Mouse (Mus musculus): Measurements from ENCODE around the gene Sgms1. TPM values are rescaled to one million over a fixed set of nuclear protein-coding genes. Genes with fewer than 3 reads are reported as not detected.

Gene Sgms1
- polyA plus RNA-seq, 1 experiment from 2014 or later = 21.5 TPM

DNA sequence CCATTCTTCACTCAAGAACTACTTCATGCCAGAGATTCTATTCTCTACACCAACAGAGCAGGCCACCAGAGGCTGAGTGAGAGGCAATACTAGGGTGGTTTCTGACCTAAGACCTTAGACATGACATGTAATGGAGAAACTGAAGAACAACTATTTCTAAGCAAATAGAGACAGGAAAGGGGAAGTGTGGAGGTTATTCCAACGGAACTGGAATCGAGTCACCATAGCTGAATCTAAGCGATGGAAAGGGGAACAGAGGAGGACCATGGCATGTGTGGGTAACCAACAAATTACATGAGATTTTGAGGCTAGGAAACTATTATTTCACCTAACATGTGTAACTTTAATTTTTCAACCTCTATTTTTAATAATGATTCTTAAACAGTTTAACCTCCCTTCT is 78.5 kb downstream of the Sgms1 start:
- H3K4me1 ChIP-seq = no peaks in the 10 kb centered on the region
- no peak for ATAC-seq (replicated peaks)
- no peaks in the 10 kb centered on the region for H3K36me3 ChIP-seq (replicated peaks)
- H3K4me2 ChIP-seq = no peak overlapping the region
- no peaks in the 10 kb centered on the region for H3K9me3 ChIP-seq
- H3K27me3 ChIP-seq (replicated peaks) = no peaks in the 10 kb centered on the region
- H3K4me3 ChIP-seq = no peak overlapping the region
- no peak overlapping the region for H3K27ac ChIP-seq
- no peak overlapping the region for H3K9ac ChIP-seq
- WGBS = 95% methylated on average over 3 of the region's 3 CpGs

DNA sequence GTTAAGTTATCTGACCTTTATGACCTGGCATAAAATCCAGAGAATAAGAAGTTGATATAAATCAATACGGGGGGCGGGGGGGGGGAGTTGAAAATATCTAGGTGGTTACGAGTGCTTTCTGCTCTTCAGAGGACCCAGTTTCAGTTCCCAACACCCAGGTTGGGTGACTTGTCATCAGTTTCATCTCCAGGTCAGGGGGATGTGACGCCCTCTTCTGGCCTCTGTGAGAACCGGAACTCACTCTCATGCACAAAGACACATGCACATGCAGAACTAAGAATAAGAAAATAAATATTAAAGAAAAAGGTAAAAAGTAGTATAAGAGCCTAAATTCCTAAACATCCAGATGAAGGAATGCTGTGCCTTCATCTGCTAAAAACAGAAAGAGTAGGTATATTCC is 79.0 kb downstream of the Sgms1 start:
- H3K4me1 ChIP-seq = no peaks in the 10 kb centered on the region
- ATAC-seq (replicated peaks) = no peak
- H3K27me3 ChIP-seq (replicated peaks) = no peaks in the 10 kb centered on the region
- H3K4me2 ChIP-seq = no peak overlapping the region
- WGBS = 97% methylated on average over 5 of the region's 5 CpGs
- no peaks in the 10 kb centered on the region for H3K9me3 ChIP-seq
- H3K4me3 ChIP-seq = no peak overlapping the region
- H3K27ac ChIP-seq = no peak overlapping the region
- no peak overlapping the region for H3K9ac ChIP-seq
- H3K36me3 ChIP-seq (replicated peaks) = no peaks in the 10 kb centered on the region

DNA sequence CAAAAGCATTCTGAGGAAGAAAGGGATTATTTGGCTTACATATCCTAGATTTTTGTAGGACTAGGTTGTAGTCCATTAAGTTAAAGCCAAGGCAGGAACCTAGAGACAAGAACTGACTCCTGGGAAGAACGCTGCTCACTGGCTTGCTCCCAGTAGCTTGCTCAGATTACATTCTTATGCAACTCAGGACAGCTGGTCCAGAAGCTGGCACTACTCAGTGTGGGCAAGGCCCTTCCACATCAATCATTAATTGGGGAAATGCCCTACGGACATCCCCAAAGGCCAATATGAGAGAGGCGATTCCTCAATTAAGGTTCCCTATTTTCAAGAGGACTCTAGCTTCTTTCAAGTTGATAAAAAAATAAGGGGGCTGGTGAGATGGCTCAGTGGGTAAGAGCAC is 80.2 kb downstream of the Sgms1 start:
- no peaks in the 10 kb centered on the region for H3K27me3 ChIP-seq (replicated peaks)
- no peak for ATAC-seq (replicated peaks)
- WGBS = 91% methylated on average over 3 of the region's 3 CpGs
- H3K36me3 ChIP-seq (replicated peaks) = no peaks in the 10 kb centered on the region
- H3K4me2 ChIP-seq = no peak overlapping the region
- no peaks in the 10 kb centered on the region for H3K9me3 ChIP-seq
- no peak overlapping the region for H3K27ac ChIP-seq
- no peaks in the 10 kb centered on the region for H3K4me1 ChIP-seq
- H3K9ac ChIP-seq = no peak overlapping the region
- no peak overlapping the region for H3K4me3 ChIP-seq

DNA sequence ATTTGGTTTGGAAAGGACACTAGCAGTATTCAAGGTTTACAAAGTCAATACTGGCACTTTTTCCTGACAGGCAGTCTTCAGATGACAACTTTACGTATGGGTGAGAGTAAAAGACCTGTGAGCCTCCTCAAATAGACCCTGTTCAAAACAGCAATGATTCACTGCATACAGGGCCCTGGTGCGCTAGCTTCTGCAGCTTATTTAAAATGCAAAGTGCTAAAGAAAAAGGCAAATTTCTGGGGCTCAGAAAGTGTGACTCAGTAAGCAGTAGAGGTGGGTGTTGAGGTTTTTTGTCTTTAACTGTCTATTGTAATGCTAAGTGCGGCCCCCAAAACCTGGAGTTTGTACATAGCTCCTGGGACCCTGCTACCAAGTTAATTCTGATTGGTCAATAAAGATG is 81.2 kb downstream of the Sgms1 start:
- Histone ChIP-seq H3K9me3 (no peaks in the 10 kb centered on the region), H3K4me2 (no peak overlapping the region), H3K4me1 (no peaks in the 10 kb centered on the region), H3K27me3 (replicated peaks) (no peaks in the 10 kb centered on the region), H3K27ac (no peak overlapping the region), H3K9ac (no peak overlapping the region), H3K36me3 (replicated peaks) (no peaks in the 10 kb centered on the region), H3K4me3 (no peak overlapping the region)
- no peak for ATAC-seq (replicated peaks)
- 87% methylated on average over 3 of the region's 3 CpGs for WGBS

DNA sequence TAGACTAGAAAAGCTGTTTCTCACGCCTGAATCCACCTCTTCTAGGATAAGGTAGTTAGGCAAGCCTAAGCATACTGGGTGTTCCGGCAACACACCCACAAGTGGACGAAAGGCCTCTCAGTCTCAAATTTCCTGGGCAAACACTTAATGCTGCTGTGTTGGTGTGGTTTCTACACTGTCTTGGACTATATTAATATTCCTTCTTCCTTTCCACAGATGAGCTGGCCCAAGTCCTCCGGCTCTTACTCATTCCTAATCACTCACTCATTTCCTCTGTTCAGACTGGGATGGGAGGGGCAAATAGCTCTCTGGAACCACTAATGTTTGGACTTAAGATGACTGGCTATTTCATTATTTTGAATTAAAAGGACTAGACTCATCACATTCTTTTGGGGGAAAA is 84.6 kb downstream of the Sgms1 start:
- WGBS = 45% methylated on average over 4 of the region's 4 CpGs
- Histone ChIP-seq H3K4me2 (no peak overlapping the region), H3K27ac (no peak overlapping the region), H3K4me1 (no peaks in the 10 kb centered on the region), H3K4me3 (no peak overlapping the region), H3K27me3 (replicated peaks) (no peaks in the 10 kb centered on the region), H3K36me3 (replicated peaks) (no peaks in the 10 kb centered on the region), H3K9me3 (no peaks in the 10 kb centered on the region), H3K9ac (no peak overlapping the region)
- ATAC-seq (replicated peaks) = no peak

DNA sequence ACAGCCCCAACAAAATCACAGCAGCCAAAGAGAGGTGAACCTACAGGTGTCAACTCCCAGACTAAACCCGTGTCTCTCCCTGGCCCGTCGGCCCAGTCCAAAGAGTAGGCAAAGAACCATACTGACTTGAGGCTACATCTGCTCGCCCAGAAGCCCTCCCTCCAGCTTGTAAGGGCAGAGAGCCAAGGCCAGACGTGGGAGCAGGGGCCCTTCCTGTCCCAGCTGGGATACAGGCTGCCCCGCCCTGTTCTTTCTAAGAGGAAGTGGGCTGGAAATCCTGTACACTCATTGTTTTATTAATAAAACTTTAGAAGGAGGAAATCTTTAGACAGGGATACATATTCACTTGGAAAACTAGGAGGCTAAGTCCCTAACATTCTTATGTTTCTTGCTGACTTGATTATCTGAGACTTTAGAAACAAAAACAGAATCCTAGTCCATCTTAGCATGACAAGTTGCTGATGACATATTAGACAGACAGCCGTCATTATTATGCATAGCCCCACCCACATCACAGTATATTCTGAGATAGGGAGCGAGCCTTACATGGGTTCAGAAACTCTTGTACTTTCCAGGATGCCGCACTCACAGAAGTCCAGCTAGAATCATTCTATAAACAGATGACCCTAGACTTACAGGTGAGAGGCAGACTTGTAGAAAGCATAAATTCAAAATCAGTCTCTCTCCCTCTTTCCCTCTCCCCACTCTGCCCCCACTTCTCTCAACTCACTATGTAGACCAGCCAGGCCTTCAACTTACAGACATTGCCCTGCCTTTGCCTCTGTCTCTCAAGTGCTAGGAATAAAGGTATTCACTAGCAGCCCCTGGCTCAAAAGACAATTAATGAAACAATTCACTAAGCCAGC is 85.3 kb downstream of the Sgms1 start:
- Histone ChIP-seq H3K4me1 (no peaks in the 10 kb centered on the region), H3K27me3 (replicated peaks) (no peaks in the 10 kb centered on the region), H3K36me3 (replicated peaks) (no peaks in the 10 kb centered on the region), H3K9me3 (no peaks in the 10 kb centered on the region), H3K4me2 (no peak overlapping the region), H3K4me3 (no peak overlapping the region), H3K27ac (no peak overlapping the region), H3K9ac (no peak overlapping the region)
- ATAC-seq (replicated peaks) = no peak
- 73% methylated on average over 9 of the region's 9 CpGs for WGBS

DNA sequence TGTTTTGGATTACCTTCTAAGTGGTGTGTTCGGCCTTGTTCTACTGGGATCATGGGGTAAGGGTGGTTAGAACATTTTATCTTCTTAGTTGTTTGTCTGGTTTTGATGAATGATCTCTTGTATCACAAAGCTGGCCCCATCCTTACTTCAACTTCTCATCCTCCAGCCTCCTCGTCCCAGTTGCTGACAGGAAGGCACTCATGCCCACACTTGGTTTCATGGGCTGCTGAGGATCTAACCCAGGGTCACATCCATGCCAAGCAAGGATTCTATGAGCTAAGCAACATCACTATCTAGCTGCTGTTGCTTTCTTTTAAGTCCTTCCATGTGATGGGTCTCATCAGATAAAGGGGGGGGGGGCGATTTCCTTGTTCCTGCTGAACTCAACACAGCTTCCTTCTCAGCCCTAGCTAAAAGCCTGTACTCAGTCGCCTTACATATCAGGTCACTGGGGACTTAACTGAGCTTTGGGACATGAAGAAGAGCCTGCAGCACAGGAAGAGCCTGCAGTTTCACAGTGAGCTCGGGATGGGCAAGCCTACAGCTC is 86.6 kb downstream of the Sgms1 start:
- Histone ChIP-seq H3K36me3 (replicated peaks) (no peaks in the 10 kb centered on the region), H3K4me3 (no peak overlapping the region), H3K4me1 (no peaks in the 10 kb centered on the region), H3K27me3 (replicated peaks) (no peaks in the 10 kb centered on the region), H3K27ac (no peak overlapping the region), H3K9me3 (no peaks in the 10 kb centered on the region), H3K9ac (no peak overlapping the region), H3K4me2 (no peak overlapping the region)
- no peak for ATAC-seq (replicated peaks)
- 84% methylated on average over 5 of the region's 5 CpGs for WGBS

DNA sequence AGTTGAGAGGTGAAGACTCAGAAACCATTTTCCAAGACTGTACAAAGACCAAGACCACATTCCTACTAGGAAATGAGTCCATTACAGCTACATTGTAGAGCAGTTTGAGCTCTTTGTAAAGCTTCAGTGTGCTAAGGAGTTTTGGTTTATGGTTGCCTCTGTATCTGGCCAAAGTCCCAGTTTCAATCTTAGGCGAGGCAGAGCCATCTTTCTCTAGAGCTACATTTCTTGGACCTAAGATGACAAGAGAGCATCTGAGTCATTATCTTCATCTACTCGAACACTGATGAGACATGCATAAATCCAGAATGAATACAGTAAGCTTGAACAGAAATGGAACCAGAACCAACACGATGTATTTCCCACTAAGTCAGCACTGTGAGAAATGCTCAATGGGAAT is 87.9 kb downstream of the Sgms1 start:
- Histone ChIP-seq H3K4me1 (no peaks in the 10 kb centered on the region), H3K9me3 (no peaks in the 10 kb centered on the region), H3K4me2 (no peak overlapping the region), H3K27me3 (replicated peaks) (no peaks in the 10 kb centered on the region), H3K36me3 (replicated peaks) (no peaks in the 10 kb centered on the region), H3K4me3 (no peak overlapping the region), H3K27ac (no peak overlapping the region), H3K9ac (no peak overlapping the region)
- no peak for ATAC-seq (replicated peaks)
- WGBS = 94% methylated on average over 3 of the region's 3 CpGs

DNA sequence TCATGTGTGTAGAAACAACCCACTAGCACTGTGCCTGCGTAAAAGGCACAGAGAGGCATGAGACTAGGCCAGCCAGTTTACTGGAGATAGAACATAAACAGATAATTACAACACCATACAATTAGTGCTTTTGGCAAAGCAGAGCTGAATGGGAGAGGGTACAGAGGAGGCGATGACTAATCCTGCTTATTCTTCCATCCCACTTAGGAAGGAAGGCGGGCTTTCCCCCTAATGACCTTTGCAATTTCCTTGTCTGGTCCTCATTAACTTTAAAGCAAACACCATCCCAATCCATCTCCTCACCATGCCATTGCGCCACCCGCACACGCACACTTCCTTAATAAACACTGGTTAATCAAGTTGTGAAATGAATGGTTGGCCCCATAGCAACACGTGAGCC is 91.3 kb downstream of the Sgms1 start:
- 89% methylated on average over 7 of the region's 7 CpGs for WGBS
- H3K4me2 ChIP-seq = no peak overlapping the region

DNA sequence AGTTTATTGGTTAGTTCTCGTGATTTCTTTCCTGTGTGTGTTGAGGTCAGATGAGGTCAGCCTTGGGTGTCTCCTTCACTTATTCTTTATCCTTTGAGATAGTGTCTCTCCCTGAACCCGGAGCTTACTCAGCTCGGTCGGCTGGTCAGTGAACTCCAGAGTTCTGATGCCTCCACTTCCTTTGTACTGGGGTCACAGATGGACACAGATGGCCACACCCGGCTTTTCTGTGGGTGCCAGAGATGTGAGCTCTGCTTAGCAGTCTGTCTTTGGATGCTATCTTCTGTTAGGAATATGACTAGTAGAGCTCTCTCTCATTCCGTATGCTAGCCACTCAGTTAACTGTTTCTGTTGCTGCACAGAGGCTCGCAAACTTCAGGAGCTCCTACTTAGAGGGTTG is 92.7 kb downstream of the Sgms1 start:
- Histone ChIP-seq H3K4me1 (0 out of 2 replicates have a peak, but pooled peaks cover 2% of the 10 kb centered on the region), H3K36me3 (replicated peaks) (no peaks in the 10 kb centered on the region), H3K27ac (no peak overlapping the region), H3K9ac (no peak overlapping the region), H3K27me3 (replicated peaks) (no peaks in the 10 kb centered on the region), H3K4me3 (no peak overlapping the region), H3K4me2 (no peak overlapping the region), H3K9me3 (no peaks in the 10 kb centered on the region)
- WGBS = 82% methylated on average over 7 of the region's 7 CpGs
- ATAC-seq (replicated peaks) = no peak

More for the DNA sequence above, 91.3 kb downstream of the Sgms1 start:
- Histone ChIP-seq H3K27me3 (replicated peaks) (no peaks in the 10 kb centered on the region), H3K27ac (no peak overlapping the region), H3K36me3 (replicated peaks) (no peaks in the 10 kb centered on the region), H3K4me3 (no peak overlapping the region), H3K4me1 (no peaks in the 10 kb centered on the region), H3K9ac (no peak overlapping the region), H3K9me3 (no peaks in the 10 kb centered on the region)
- ATAC-seq (replicated peaks) = no peak

DNA sequence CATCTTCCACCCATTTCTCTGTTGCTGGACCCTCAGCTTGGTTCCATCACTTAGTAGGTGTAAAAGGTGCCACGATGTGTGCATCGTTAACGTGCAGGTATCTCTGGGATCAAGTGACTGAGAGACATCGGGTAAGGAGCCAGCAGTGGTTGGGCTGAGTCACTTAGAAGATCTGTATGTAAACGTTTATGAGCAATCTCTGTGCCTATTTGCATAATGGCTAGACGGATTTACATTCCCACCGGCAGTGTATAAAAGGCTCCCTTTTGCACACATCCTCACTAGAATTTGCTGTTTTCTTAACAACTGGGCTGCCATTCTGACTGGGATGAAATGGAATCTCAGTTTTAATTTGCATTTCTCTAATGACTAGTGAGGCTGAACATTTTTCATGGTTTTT is 93.9 kb downstream of the Sgms1 start:
- ATAC-seq (replicated peaks) = no peak
- 64% methylated on average over 7 of the region's 7 CpGs for WGBS
- H3K4me2 ChIP-seq = no peak overlapping the region

DNA sequence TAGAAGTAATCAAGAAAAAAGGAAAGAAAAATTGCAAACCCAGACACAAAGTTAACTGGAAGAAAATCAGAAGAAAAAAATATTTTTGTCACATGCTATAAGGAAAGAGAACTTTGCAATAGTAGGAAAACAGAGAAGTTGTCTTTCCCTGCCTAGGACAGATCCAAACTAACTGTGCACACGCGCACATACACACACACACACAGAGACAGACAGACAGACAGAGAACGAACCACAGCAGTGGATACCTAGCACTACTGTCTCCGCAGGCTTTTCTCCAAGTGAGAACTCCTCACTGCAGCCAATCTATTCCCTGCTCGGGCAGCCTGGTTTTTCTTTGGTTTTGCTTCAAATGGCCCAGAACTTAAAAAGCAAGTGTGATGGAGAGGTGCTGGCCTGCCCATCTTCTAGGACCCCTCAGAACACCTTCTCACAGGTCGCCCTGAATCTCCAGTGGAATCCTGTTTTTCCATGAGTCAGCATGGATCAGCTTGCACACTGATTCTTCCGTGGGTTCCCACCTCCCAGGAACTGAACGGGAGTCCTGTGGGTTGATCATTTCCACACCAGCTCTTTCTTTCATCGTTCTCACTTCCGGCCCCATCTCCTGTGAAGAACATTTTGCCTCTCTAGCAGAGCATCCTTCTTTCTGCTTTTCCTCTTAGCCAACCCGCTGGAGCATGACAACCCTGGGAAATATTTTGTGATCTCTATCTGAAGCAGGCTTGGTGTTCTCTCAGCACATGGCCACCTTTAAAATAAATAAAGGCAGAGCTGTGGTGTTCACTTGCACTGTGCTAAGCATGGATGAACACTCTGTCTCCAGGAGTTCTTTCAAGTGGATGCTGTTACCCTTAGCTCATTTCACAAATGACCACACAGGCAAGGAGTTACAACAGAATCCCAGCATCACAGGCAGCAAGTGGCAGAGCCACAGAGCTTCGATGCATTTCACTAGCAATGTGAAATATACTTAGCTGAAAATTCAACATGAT is 96.4 kb downstream of the Sgms1 start:
- H3K27me3 ChIP-seq (replicated peaks) = no peaks in the 10 kb centered on the region
- H3K4me1 ChIP-seq = 0 out of 2 replicates have a peak, but pooled peaks cover 2% of the 10 kb centered on the region
- H3K36me3 ChIP-seq (replicated peaks) = no peaks in the 10 kb centered on the region
- 85% methylated on average over 12 of the region's 12 CpGs for WGBS
- H3K4me2 ChIP-seq = no peak overlapping the region
- H3K9me3 ChIP-seq = no peaks in the 10 kb centered on the region
- H3K27ac ChIP-seq = no peak overlapping the region
- H3K9ac ChIP-seq = no peak overlapping the region
- ATAC-seq (replicated peaks) = no peak; the same call in 1 of the 2 replicates
- no peak overlapping the region for H3K4me3 ChIP-seq

More for the DNA sequence above, 93.9 kb downstream of the Sgms1 start:
- H3K36me3 ChIP-seq (replicated peaks) = no peaks in the 10 kb centered on the region
- H3K4me1 ChIP-seq = 0 out of 2 replicates have a peak, but pooled peaks cover 2% of the 10 kb centered on the region
- no peak overlapping the region for H3K27ac ChIP-seq
- no peaks in the 10 kb centered on the region for H3K27me3 ChIP-seq (replicated peaks)
- no peak overlapping the region for H3K9ac ChIP-seq
- H3K9me3 ChIP-seq = no peaks in the 10 kb centered on the region
- no peak overlapping the region for H3K4me3 ChIP-seq

Measured in midbrain, embryonic 15.5 days (tissue).